Mouse (Mus musculus) heart, postnatal 0 days (tissue): ENCODE measurements around the gene Cwc25.

Source experiments
- CTCF ChIP-seq: IDR thresholded peaks from 2 replicates; pipeline ENCODE4 v1.5.1; 2016; ENCODE audit warnings: antibody characterized with exemption, control low read depth, low read depth
- EP300 ChIP-seq: IDR thresholded peaks from 2 replicates; pipeline ENCODE4 v1.6.1; 2016; ENCODE audit warnings: antibody characterized with exemption, low read depth

- TF ChIP-seq CTCF (no peak), EP300 (no peak)
These were observed 24.2 kb downstream of the Cwc25 start for GRCm38 (mm10) chr11:97742157-97742556.
